Mouse (Mus musculus) G1E (cell line): Measurements from ENCODE around the gene Arhgap10.

Experiments
- CTCF ChIP-seq: IDR thresholded peaks from 2 replicates; pipeline ENCODE4 v1.5.1; 2012; ENCODE audit warnings: low read depth, low read length, inconsistent platforms, mixed read lengths
- POLR2AphosphoS5 ChIP-seq: IDR thresholded peaks from 2 replicates; pipeline ENCODE4 v1.6.1; 2012; ENCODE audit warnings: low read depth, low read length, inconsistent platforms; ENCODE audit not compliant: insufficient replicate concordance
- TAL1 ChIP-seq: conservative IDR thresholded peaks from 2 replicates; pipeline ENCODE4 v1.6.1; 2012; ENCODE audit warnings: low read depth, low read length, inconsistent platforms, mixed read lengths

- TF ChIP-seq CTCF (no peak), POLR2AphosphoS5 (no peak), TAL1 (no peak)
Measured at GRCm38 (mm10) chr8:77310541-77310940, 207.2 kb downstream of the Arhgap10 start.
